Mouse (Mus musculus) lung, embryonic 15.5 days (tissue): Measurements from ENCODE around the gene Rbm15. TPM values are rescaled to one million over a fixed set of nuclear protein-coding genes. Genes with fewer than 3 reads are reported as not detected.
"Not testable (repeated sequence)": the region's sequence is repeated elsewhere in the genome, so short reads cannot be mapped to it uniquely, and the experiment has no call there.

ENCODE experiments used
- ATAC-seq: fragments of 200-750 bp; cut with Nextera tagmentation; 2 replicates; pipeline ENCODE4 v1.8.0; 2017; ENCODE audit warnings: moderate number of reproducible peaks, borderline replicate concordance; ENCODE audit not compliant: low FRiP score, low TSS enrichment; ENCODE audit errors: extremely low read depth
- H3K27ac ChIP-seq: fragments of 300-500 bp; sonication (generic); 2 replicates; pipeline ENCODE4 v1.5.1; 2015; ENCODE audit warnings: moderate library complexity, mild to moderate bottlenecking, inconsistent platforms
- H3K27me3 ChIP-seq: fragments of 300-500 bp; sonication (generic); 2 replicates; pipeline ENCODE4 v1.6.1; 2015; ENCODE audit warnings: inconsistent platforms
- H3K36me3 ChIP-seq: fragments of 300-500 bp; sonication (generic); 2 replicates; pipeline ENCODE4 v1.6.1; 2015; ENCODE audit warnings: inconsistent platforms
- H3K4me1 ChIP-seq: fragments of 300-500 bp; sonication (generic); 2 replicates; pipeline ENCODE4 v1.6.1; 2015; ENCODE audit warnings: inconsistent platforms
- H3K4me2 ChIP-seq: fragments of 300-500 bp; sonication (generic); 2 replicates; pipeline ENCODE4 v1.6.1; 2015; ENCODE audit warnings: inconsistent platforms, mild to moderate bottlenecking, moderate library complexity
- H3K4me3 ChIP-seq: fragments of 300-500 bp; sonication (generic); 2 replicates; pipeline ENCODE4 v1.5.1; 2015; ENCODE audit warnings: mild to moderate bottlenecking, inconsistent platforms
- H3K9ac ChIP-seq: fragments of 300-500 bp; sonication (generic); 2 replicates; pipeline ENCODE4 v1.6.1; 2015; ENCODE audit warnings: inconsistent platforms
- H3K9me3 ChIP-seq: fragments of 300-500 bp; sonication (generic); 2 replicates; pipeline ENCODE4 v1.6.1; 2016; ENCODE audit warnings: inconsistent platforms
- WGBS: fragments of 180-500 bp; shearing (Covaris S2); methylation state at CpG from one replicate; pipeline ENCODE4 v1.1.7; 2015; 5-methylcytosine and 5-hydroxymethylcytosine counted together
- polyA plus RNA-seq: library from polyadenylated mRNA; unstranded; fragments of >200 nt; fragmentation: Nextera tagmentation; extraction: Ambion mirVana; gene quantifications from 2 replicates; pipeline ENCODE4 v1.2.1, GENCODE M21; 2015

Gene Rbm15
- polyA plus RNA-seq, 1 experiment from 2014 or later = 15.4 TPM

- Histone ChIP-seq H3K9me3 (no peaks in the 10 kb centered on the region), H3K4me1 (peaks cover 48% of the 10 kb centered on the region), H3K27ac (no peak overlapping the region), H3K9ac (no peak overlapping the region), H3K36me3 (peaks cover 30% of the 10 kb centered on the region; the same call in 1 of the 2 replicates), H3K4me2 (no peak overlapping the region), H3K27me3 (no peaks in the 10 kb centered on the region), H3K4me3 (no peak overlapping the region)
- 97% methylated on average over 1 of the region's 1 CpGs for WGBS
- ATAC-seq = no peak
Measured at GRCm38 (mm10) chr3:107326442-107326841, 7.0 kb downstream of the Rbm15 start.

GRCm38 (mm10) chr3:107321776-107322175 is 11.7 kb downstream of the Rbm15 start:
- peaks cover 29% of the 10 kb centered on the region for H3K36me3 ChIP-seq
- ATAC-seq = no peak
- H3K27ac ChIP-seq = no peak overlapping the region
- peaks cover 29% of the 10 kb centered on the region for H3K4me1 ChIP-seq
- H3K9me3 ChIP-seq = no peaks in the 10 kb centered on the region
- no peaks in the 10 kb centered on the region for H3K27me3 ChIP-seq
- no peak overlapping the region for H3K9ac ChIP-seq
- H3K4me2 ChIP-seq = no peak overlapping the region
- no peak overlapping the region for H3K4me3 ChIP-seq

- no peak for ATAC-seq
- peaks cover 29% of the 10 kb centered on the region for H3K4me1 ChIP-seq
- peaks cover 27% of the 10 kb centered on the region for H3K36me3 ChIP-seq
- no peak overlapping the region for H3K9ac ChIP-seq
- H3K27ac ChIP-seq = no peak overlapping the region
- no peaks in the 10 kb centered on the region for H3K9me3 ChIP-seq
- no peak overlapping the region for H3K4me3 ChIP-seq
- WGBS = 90% methylated on average over 2 of the region's 2 CpGs
- no peak overlapping the region for H3K4me2 ChIP-seq
- no peaks in the 10 kb centered on the region for H3K27me3 ChIP-seq
Measured at GRCm38 (mm10) chr3:107321141-107321540, 12.3 kb downstream of the Rbm15 start.

- H3K9me3 ChIP-seq = no peaks in the 10 kb centered on the region
- H3K9ac ChIP-seq = no peak overlapping the region
- no peak overlapping the region for H3K4me2 ChIP-seq
- H3K4me3 ChIP-seq = no peak overlapping the region
- no peaks in the 10 kb centered on the region for H3K4me1 ChIP-seq
- ATAC-seq = no peak
- peaks cover 12% of the 10 kb centered on the region; the same call in 1 of the 2 replicates for H3K36me3 ChIP-seq
- no peaks in the 10 kb centered on the region for H3K27me3 ChIP-seq
- H3K27ac ChIP-seq = no peak overlapping the region
- 94% methylated on average over 3 of the region's 3 CpGs for WGBS
Measured at GRCm38 (mm10) chr3:107317338-107317737, 16.1 kb downstream of the Rbm15 start.

GRCm38 (mm10) chr3:107296917-107297316 is 36.6 kb downstream of the Rbm15 start:
- not testable (repeated sequence) for H3K9ac ChIP-seq, H3K36me3 ChIP-seq, H3K9me3 ChIP-seq, H3K4me1 ChIP-seq, H3K27me3 ChIP-seq, H3K4me3 ChIP-seq, ATAC-seq, H3K27ac ChIP-seq, H3K4me2 ChIP-seq
- 74% methylated on average over 4 of the region's 4 CpGs for WGBS

GRCm38 (mm10) chr3:107295672-107296360 is 37.7 kb downstream of the Rbm15 start:
- no peak for ATAC-seq
- no peak overlapping the region for H3K4me3 ChIP-seq
- H3K9me3 ChIP-seq = no peaks in the 10 kb centered on the region
- H3K27me3 ChIP-seq = no peaks in the 10 kb centered on the region
- 67% methylated on average over 5 of the region's 5 CpGs for WGBS
- H3K27ac ChIP-seq = no peak overlapping the region
- H3K4me1 ChIP-seq = peaks cover 8% of the 10 kb centered on the region
- H3K4me2 ChIP-seq = no peak overlapping the region
- H3K36me3 ChIP-seq = no peaks in the 10 kb centered on the region
- no peak overlapping the region for H3K9ac ChIP-seq

- Histone ChIP-seq H3K36me3 (no peaks in the 10 kb centered on the region), H3K27me3 (no peaks in the 10 kb centered on the region), H3K9me3 (no peaks in the 10 kb centered on the region), H3K4me2 (peak within 1 kb of the TSS; percentile 30), H3K27ac (peak within 1 kb of the TSS; percentile 64), H3K4me1 (peaks cover 7% of the 10 kb centered on the region), H3K4me3 (no peak within 1 kb of the TSS), H3K9ac (no peak within 1 kb of the TSS)
- 16% methylated on average over 9 of the region's 9 CpGs for WGBS
- ATAC-seq = peak; percentile 86; the same call in 1 of the 2 replicates
Measured at GRCm38 (mm10) chr3:107290764-107291381, 42.6 kb downstream of the Rbm15 start, which contains the start of gene Slc16a4. Gene Slc16a4, plus strand, starts transcription at chr3:107291230.

GRCm38 (mm10) chr3:107287346-107287745 is 46.1 kb downstream of the Rbm15 start:
- Histone ChIP-seq H3K4me3 (no peak overlapping the region), H3K27me3 (no peaks in the 10 kb centered on the region), H3K4me2 (no peak overlapping the region), H3K9ac (no peak overlapping the region), H3K36me3 (peaks cover 13% of the 10 kb centered on the region), H3K27ac (no peak overlapping the region), H3K9me3 (no peaks in the 10 kb centered on the region), H3K4me1 (peaks cover 7% of the 10 kb centered on the region)
- no peak for ATAC-seq

GRCm38 (mm10) chr3:107286123-107286522 is 47.4 kb downstream of the Rbm15 start:
- no peak overlapping the region for H3K9ac ChIP-seq
- H3K4me1 ChIP-seq = peaks cover 6% of the 10 kb centered on the region
- no peak overlapping the region for H3K4me2 ChIP-seq
- no peak overlapping the region for H3K4me3 ChIP-seq
- WGBS = 87% methylated on average over 2 of the region's 2 CpGs
- ATAC-seq = no peak
- H3K36me3 ChIP-seq = peaks cover 15% of the 10 kb centered on the region
- H3K27me3 ChIP-seq = no peaks in the 10 kb centered on the region
- H3K9me3 ChIP-seq = no peaks in the 10 kb centered on the region
- H3K27ac ChIP-seq = no peak overlapping the region

GRCm38 (mm10) chr3:107278479-107279269 is 54.8 kb downstream of the Rbm15 start, which contains the start of gene Lamtor5:
Gene Lamtor5, plus strand, starts transcription at chr3:107278858.
- ATAC-seq = peak; percentile 91; the same call in 1 of the 2 replicates
- Histone ChIP-seq H3K36me3 (peaks cover 9% of the 10 kb centered on the region), H3K9ac (peak within 1 kb of the TSS; percentile 68), H3K4me2 (peak within 1 kb of the TSS; percentile 62), H3K9me3 (no peaks in the 10 kb centered on the region), H3K27ac (no peak within 1 kb of the TSS), H3K4me3 (peak within 1 kb of the TSS; percentile 79), H3K4me1 (peaks cover 14% of the 10 kb centered on the region), H3K27me3 (no peaks in the 10 kb centered on the region)
- 2% methylated on average over 43 of the region's 43 CpGs for WGBS

- no peak overlapping the region for H3K4me2 ChIP-seq
- no peak for ATAC-seq
- no peak overlapping the region for H3K9ac ChIP-seq
- H3K27me3 ChIP-seq = no peaks in the 10 kb centered on the region
- no peak overlapping the region for H3K27ac ChIP-seq
- H3K4me3 ChIP-seq = no peak overlapping the region
- WGBS = 79% methylated on average over 3 of the region's 3 CpGs
- H3K9me3 ChIP-seq = no peaks in the 10 kb centered on the region
- H3K36me3 ChIP-seq = no peaks in the 10 kb centered on the region
- peaks cover 14% of the 10 kb centered on the region for H3K4me1 ChIP-seq
Measured at GRCm38 (mm10) chr3:107276626-107277025, 56.8 kb downstream of the Rbm15 start.

GRCm38 (mm10) chr3:107275996-107276395 is 57.5 kb downstream of the Rbm15 start:
- Histone ChIP-seq H3K4me1 (peaks cover 14% of the 10 kb centered on the region), H3K4me3 (no peak overlapping the region), H3K9ac (no peak overlapping the region), H3K9me3 (no peaks in the 10 kb centered on the region), H3K27me3 (no peaks in the 10 kb centered on the region), H3K36me3 (no peaks in the 10 kb centered on the region), H3K4me2 (no peak overlapping the region), H3K27ac (no peak overlapping the region)
- WGBS = 58% methylated on average over 4 of the region's 4 CpGs
- ATAC-seq = no peak
